Mouse (Mus musculus): Measurements from ENCODE around the gene Mfsd14a.

- TF ChIP-seq CTCF (IDR thresholded peaks at IDR 0.05; ENCODE audit: extremely low read depth, insufficient read depth, insufficient read length, insufficient replicate concordance) (no peak), POLR2A (IDR thresholded peaks at IDR 0.05; ENCODE audit: low read depth, low read length) (no peak)
These were observed 43.6 kb downstream of the Mfsd14a start for GRCm38 (mm10) chr3:116618855-116619254.
